Mouse (Mus musculus) heart, postnatal 0 days (tissue): ENCODE data around the gene Rab3gap2. TPM values are rescaled to one million over a fixed set of nuclear protein-coding genes. Genes with fewer than 3 reads are reported as not detected.
A peak's percentile ranks its signal among the peaks of the same experiment; 100 is the strongest.

Source experiments
- ATAC-seq: fragments of 200-750 bp; cut with Nextera tagmentation; 2 replicates; pipeline ENCODE4 v1.8.0; 2017; ENCODE audit warnings: low read depth, moderate number of reproducible peaks, moderate library complexity; ENCODE audit not compliant: insufficient read depth
- DNase-seq: peaks from one replicate; pipeline ENCODE4 v3.0.0-alpha.2; 2016; ENCODE audit warnings: low spot score
- H3K27ac ChIP-seq: fragments of 300-500 bp; sonication (generic); 2 replicates; pipeline ENCODE4 v1.5.1; 2014; ENCODE audit warnings: low read depth, mild to moderate bottlenecking
- H3K27me3 ChIP-seq: fragments of 300-500 bp; sonication (generic); 2 replicates; pipeline ENCODE4 v1.6.1; 2014; ENCODE audit warnings: low read length, mixed read lengths; ENCODE audit not compliant: control insufficient read depth, insufficient read depth
- H3K36me3 ChIP-seq: fragments of 300-500 bp; sonication (generic); replicated peaks from 2 replicates; pipeline ENCODE4 v1.6.1; 2014; ENCODE audit warnings: low read length, mixed read lengths; ENCODE audit not compliant: control insufficient read depth, insufficient read depth
- H3K4me1 ChIP-seq: fragments of 300-500 bp; sonication (generic); 2 replicates; pipeline ENCODE4 v1.6.1; 2014; ENCODE audit warnings: antibody characterized with exemption; ENCODE audit not compliant: control insufficient read depth, insufficient read depth
- H3K4me2 ChIP-seq: fragments of 300-500 bp; sonication (generic); 2 replicates; pipeline ENCODE4 v1.6.1; 2014; ENCODE audit warnings: low read depth, mild to moderate bottlenecking, low read length, moderate library complexity
- H3K4me3 ChIP-seq: fragments of 300-500 bp; sonication (generic); 2 replicates; pipeline ENCODE4 v1.5.1; 2014; ENCODE audit warnings: low read depth, low read length
- H3K9ac ChIP-seq: fragments of 300-500 bp; sonication (generic); replicated peaks from 2 replicates; pipeline ENCODE4 v1.6.1; 2014; ENCODE audit warnings: low read depth, low read length, mixed read lengths
- H3K9me3 ChIP-seq: fragments of 300-500 bp; sonication (generic); replicated peaks from 2 replicates; pipeline ENCODE4 v1.6.1; 2016; ENCODE audit warnings: low read length; ENCODE audit not compliant: control insufficient read depth
- CTCF ChIP-seq: IDR thresholded peaks from 2 replicates; pipeline ENCODE4 v1.5.1; 2016; ENCODE audit warnings: antibody characterized with exemption, control low read depth, low read depth
- EP300 ChIP-seq: IDR thresholded peaks from 2 replicates; pipeline ENCODE4 v1.6.1; 2016; ENCODE audit warnings: antibody characterized with exemption, low read depth
- WGBS: fragments of 180-500 bp; shearing (Covaris S2); extraction: QIAGEN DNeasy Blood & Tissue Kit; methylation state at CpG from one replicate; pipeline ENCODE4 v1.1.7; 2014; 5-methylcytosine and 5-hydroxymethylcytosine counted together
- polyA plus RNA-seq: library from polyadenylated mRNA; unstranded; fragments of >200 nt; fragmentation: Nextera tagmentation; extraction: Ambion mirVana; gene quantifications from 2 replicates; pipeline ENCODE4 v1.2.1, GENCODE M21; 2015
- total RNA-seq: library from RNA; depleted of rRNA; stranded (reverse); fragments of >200 nt; gene quantifications from 2 replicates; pipeline ENCODE4 v1.2.3, GENCODE M21; 2014; ENCODE audit warnings: low replicate concordance

Gene Rab3gap2
- total and polyA plus RNA-seq, 2 experiments from 2014 or later = 11.1 to 15.5 TPM

- no peak for ATAC-seq
- peaks cover 80% of the 10 kb centered on the region for H3K36me3 ChIP-seq
Measured at GRCm38 (mm10) chr1:185283247-185283646, 79.3 kb downstream of the Rab3gap2 start.

GRCm38 (mm10) chr1:185284740-185285139 lies 80.8 kb downstream of the Rab3gap2 start:
- Histone ChIP-seq H3K36me3 (peaks cover 69% of the 10 kb centered on the region), H3K4me2 (no peak overlapping the region), H3K27me3 (no peaks in the 10 kb centered on the region), H3K4me1 (peaks cover 8% of the 10 kb centered on the region), H3K9ac (no peak overlapping the region), H3K9me3 (no peaks in the 10 kb centered on the region), H3K27ac (peak overlapping the region; percentile 20; the same call in 1 of the 2 replicates), H3K4me3 (no peak overlapping the region)
- peak; percentile 85 for DNase-seq
- ATAC-seq = peak; percentile 88
- WGBS = 6% methylated on average over 4 of the region's 4 CpGs
- TF ChIP-seq CTCF (no peak), EP300 (no peak)

More at GRCm38 (mm10) chr1:185283247-185283646, 79.3 kb downstream of the Rab3gap2 start:
- Histone ChIP-seq H3K27ac (no peak overlapping the region), H3K9me3 (no peaks in the 10 kb centered on the region), H3K4me1 (peaks cover 8% of the 10 kb centered on the region), H3K9ac (no peak overlapping the region), H3K27me3 (no peaks in the 10 kb centered on the region), H3K4me2 (no peak overlapping the region), H3K4me3 (no peak overlapping the region)
- TF ChIP-seq CTCF = no peak
- no peak for TF ChIP-seq EP300
- no peak for DNase-seq
- 91% methylated on average over 15 of the region's 15 CpGs for WGBS

- peak overlapping the region; percentile 20; the same call in 1 of the 2 replicates for H3K27ac ChIP-seq
- TF ChIP-seq CTCF (0 out of 2 replicates have a peak, but pooled peaks have one; percentile 2), EP300 (no peak)
- no peaks in the 10 kb centered on the region for H3K27me3 ChIP-seq
- H3K36me3 ChIP-seq = peaks cover 68% of the 10 kb centered on the region
- no peak overlapping the region for H3K4me2 ChIP-seq
- DNase-seq = peak; percentile 40
- H3K9ac ChIP-seq = no peak overlapping the region
- H3K9me3 ChIP-seq = no peaks in the 10 kb centered on the region
- 30% methylated on average over 4 of the region's 4 CpGs for WGBS
- peak; percentile 64 for ATAC-seq
- H3K4me3 ChIP-seq = no peak overlapping the region
- peaks cover 8% of the 10 kb centered on the region for H3K4me1 ChIP-seq
Measured at GRCm38 (mm10) chr1:185285171-185285570, 81.3 kb downstream of the Rab3gap2 start.

- WGBS = 79% methylated on average over 20 of the region's 20 CpGs
- no peak for TF ChIP-seq CTCF
- TF ChIP-seq EP300 = no peak
- Histone ChIP-seq H3K4me3 (no peak overlapping the region), H3K9ac (no peak overlapping the region), H3K36me3 (peaks cover 70% of the 10 kb centered on the region), H3K9me3 (no peaks in the 10 kb centered on the region), H3K27me3 (no peaks in the 10 kb centered on the region), H3K4me1 (peaks cover 8% of the 10 kb centered on the region), H3K27ac (no peak overlapping the region), H3K4me2 (no peak overlapping the region)
- DNase-seq (no peak), ATAC-seq (no peak)
Measured at GRCm38 (mm10) chr1:185287066-185287465, 83.1 kb downstream of the Rab3gap2 start.

- Histone ChIP-seq H3K36me3 (peaks cover 73% of the 10 kb centered on the region), H3K9ac (no peak overlapping the region), H3K27me3 (no peaks in the 10 kb centered on the region), H3K4me2 (no peak overlapping the region), H3K27ac (no peak overlapping the region), H3K4me1 (peaks cover 6% of the 10 kb centered on the region), H3K4me3 (no peak overlapping the region), H3K9me3 (no peaks in the 10 kb centered on the region)
- TF ChIP-seq CTCF (no peak), EP300 (no peak)
- WGBS = 48% methylated on average over 5 of the region's 5 CpGs
- DNase-seq = peak; percentile 55
- ATAC-seq = no peak
Measured at GRCm38 (mm10) chr1:185289231-185289630, 85.3 kb downstream of the Rab3gap2 start.

GRCm38 (mm10) chr1:185291336-185291735 lies 87.4 kb downstream of the Rab3gap2 start:
- WGBS = 73% methylated on average over 4 of the region's 4 CpGs
- H3K27me3 ChIP-seq = no peaks in the 10 kb centered on the region
- DNase-seq (no peak), ATAC-seq (no peak)
- H3K4me1 ChIP-seq = no peaks in the 10 kb centered on the region
- no peak for TF ChIP-seq CTCF
- no peak for TF ChIP-seq EP300
- no peaks in the 10 kb centered on the region for H3K9me3 ChIP-seq
- H3K4me2 ChIP-seq = no peak overlapping the region
- H3K4me3 ChIP-seq = no peak overlapping the region
- H3K36me3 ChIP-seq = peaks cover 84% of the 10 kb centered on the region
- H3K9ac ChIP-seq = no peak overlapping the region
- no peak overlapping the region for H3K27ac ChIP-seq
